Mouse (Mus musculus) ES-Bruce4 (cell line): ENCODE results near the gene 4930519P11Rik. TPM values are rescaled to one million over a fixed set of nuclear protein-coding genes. Genes with fewer than 3 reads are reported as not detected.

Experiments used
- H3K27ac ChIP-seq: 2 replicates; pipeline ENCODE4 v1.5.1; 2012; ENCODE audit warnings: low read length, inconsistent platforms; ENCODE audit not compliant: insufficient read depth
- H3K27me3 ChIP-seq: 2 replicates; pipeline ENCODE4 v1.6.1; 2012; ENCODE audit warnings: mild to moderate bottlenecking, low read length, inconsistent platforms; ENCODE audit not compliant: control insufficient read depth, poor library complexity, insufficient read depth, severe bottlenecking
- H3K36me3 ChIP-seq: 2 replicates; pipeline ENCODE4 v1.6.1; 2012; ENCODE audit warnings: inconsistent platforms, mild to moderate bottlenecking, low read length, moderate library complexity; ENCODE audit not compliant: control insufficient read depth, poor library complexity, insufficient read depth, severe bottlenecking
- H3K4me1 ChIP-seq: one replicate; pipeline ENCODE4 v1.8.1; 2011; ENCODE audit warnings: low read length; ENCODE audit not compliant: control insufficient read depth, insufficient read depth
- H3K4me3 ChIP-seq: 2 replicates; pipeline ENCODE4 v1.5.1; 2011; ENCODE audit warnings: low read depth, mild to moderate bottlenecking, low read length
- H3K9ac ChIP-seq: 2 replicates; pipeline ENCODE4 v1.6.1; 2012; ENCODE audit warnings: low read depth, mild to moderate bottlenecking, inconsistent platforms; ENCODE audit not compliant: poor library complexity, severe bottlenecking
- H3K9me3 ChIP-seq: replicated peaks from 2 replicates; pipeline ENCODE4 v1.6.1; 2012; ENCODE audit warnings: mild to moderate bottlenecking, low read length, inconsistent platforms; ENCODE audit not compliant: control insufficient read depth, poor library complexity, insufficient read depth, severe bottlenecking
- CTCF ChIP-seq: IDR thresholded peaks from one replicate; pipeline ENCODE4 v1.8.1; 2011; ENCODE audit warnings: low read depth, low read length
- EP300 ChIP-seq: IDR thresholded peaks from 2 replicates; pipeline ENCODE4 v1.6.1; 2011; ENCODE audit warnings: low read depth, low read length; ENCODE audit not compliant: insufficient read depth
- POLR2A ChIP-seq: IDR thresholded peaks from one replicate; pipeline ENCODE4 v1.8.1; 2011; ENCODE audit warnings: low read length; ENCODE audit not compliant: insufficient read depth
- polyA plus RNA-seq: library from polyadenylated mRNA; stranded (reverse); fragments of >200 nt; gene quantifications from 2 replicates; pipeline ENCODE4 v1.2.4, GENCODE M21; 2011; ENCODE audit warnings: low read depth; ENCODE audit not compliant: missing spikeins, insufficient read depth, insufficient read length

The 4930519P11Rik gene
- polyA plus RNA-seq, 1 experiment = not detected

- Histone ChIP-seq H3K4me1 (peaks cover 3% of the 10 kb centered on the region), H3K9me3 (no peaks in the 10 kb centered on the region), H3K36me3 (no peaks in the 10 kb centered on the region), H3K4me3 (no peak overlapping the region), H3K27me3 (no peaks in the 10 kb centered on the region), H3K9ac (no peak overlapping the region), H3K27ac (no peak overlapping the region)
- no peak for TF ChIP-seq POLR2A
- TF ChIP-seq EP300 = no peak
- no peak for TF ChIP-seq CTCF
Measured at GRCm38 (mm10) chr2:154572996-154573395, 40.2 kb downstream of the 4930519P11Rik start.

GRCm38 (mm10) chr2:154571976-154572375 is 41.3 kb downstream of the 4930519P11Rik start:
- H3K9ac ChIP-seq = no peak overlapping the region
- no peaks in the 10 kb centered on the region for H3K36me3 ChIP-seq
- no peak overlapping the region for H3K27ac ChIP-seq
- no peak overlapping the region for H3K4me3 ChIP-seq
- peaks cover 3% of the 10 kb centered on the region for H3K4me1 ChIP-seq
- no peak for TF ChIP-seq EP300
- TF ChIP-seq CTCF = no peak
- TF ChIP-seq POLR2A = no peak
- no peaks in the 10 kb centered on the region for H3K27me3 ChIP-seq
- no peaks in the 10 kb centered on the region for H3K9me3 ChIP-seq

GRCm38 (mm10) chr2:154571266-154571665 is 42.0 kb downstream of the 4930519P11Rik start:
- H3K36me3 ChIP-seq = no peaks in the 10 kb centered on the region
- H3K9ac ChIP-seq = peak overlapping the region; percentile 54; the same call in 1 of the 2 replicates
- no peak overlapping the region for H3K4me3 ChIP-seq
- H3K27ac ChIP-seq = no peak overlapping the region
- H3K4me1 ChIP-seq = peaks cover under 1% of the 10 kb centered on the region
- H3K27me3 ChIP-seq = no peaks in the 10 kb centered on the region
- no peaks in the 10 kb centered on the region for H3K9me3 ChIP-seq
- TF ChIP-seq EP300 = no peak
- no peak for TF ChIP-seq CTCF
- no peak for TF ChIP-seq POLR2A

DNA sequence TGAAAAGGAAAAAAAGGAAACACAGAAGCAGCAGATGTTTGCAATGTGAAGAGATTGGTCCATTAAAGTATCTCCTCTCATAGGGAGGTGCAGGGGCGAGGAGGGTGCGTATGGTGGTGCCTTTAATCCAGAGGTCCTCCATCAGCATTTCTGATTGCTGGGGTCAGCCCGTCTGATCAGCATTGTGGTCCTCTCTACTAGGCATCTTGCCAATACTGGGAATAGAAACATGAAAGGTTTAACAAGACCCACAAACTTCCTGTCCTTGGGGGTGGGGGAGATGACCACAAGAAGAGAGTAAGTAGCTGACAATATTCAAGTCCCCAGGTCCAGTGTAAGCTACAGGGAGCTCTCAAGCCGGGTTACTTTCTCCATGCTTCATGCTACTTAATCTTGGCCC is 42.6 kb downstream of the 4930519P11Rik start:
- Histone ChIP-seq H3K27me3 (no peaks in the 10 kb centered on the region), H3K9me3 (no peaks in the 10 kb centered on the region), H3K27ac (0 out of 2 replicates have a peak overlapping the region, but pooled peaks have one; percentile 25), H3K9ac (peak overlapping the region; percentile 54; the same call in 1 of the 2 replicates), H3K36me3 (no peaks in the 10 kb centered on the region), H3K4me3 (no peak overlapping the region), H3K4me1 (peaks cover 1% of the 10 kb centered on the region)
- no peak for TF ChIP-seq CTCF
- TF ChIP-seq POLR2A = no peak
- TF ChIP-seq EP300 = no peak

DNA sequence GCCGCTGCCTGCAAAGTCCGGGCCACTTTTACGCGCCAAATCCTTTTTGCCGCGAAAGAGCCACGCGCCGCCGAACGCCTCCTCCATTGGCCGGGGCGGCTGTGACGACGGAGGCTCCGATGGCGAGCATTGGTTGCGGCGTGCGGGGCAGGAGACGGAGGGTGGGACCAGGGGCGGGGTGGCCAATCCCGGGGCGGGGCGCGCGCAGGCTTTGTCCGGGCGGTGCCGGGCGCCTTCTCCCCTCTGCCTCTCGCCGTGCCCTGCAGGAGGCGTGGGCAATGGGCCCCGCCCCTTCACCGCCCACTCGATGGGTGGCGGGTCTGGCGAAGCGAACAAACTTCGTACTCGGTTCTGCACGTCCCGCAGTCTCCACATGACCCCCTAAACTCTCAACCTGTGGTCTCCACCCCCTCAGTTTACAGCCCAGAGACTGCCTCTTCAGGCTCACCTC is 43.4 kb downstream of the 4930519P11Rik start, which contains the start of gene E2f1:
Gene E2f1, minus strand, starts transcription at position 57 of the 451 bp plus-strand sequence.
- H3K36me3 ChIP-seq = no peaks in the 10 kb centered on the region
- peak within 1 kb of the TSS; percentile 56 for H3K27ac ChIP-seq
- no peaks in the 10 kb centered on the region for H3K9me3 ChIP-seq
- TF ChIP-seq POLR2A (peak; percentile 78), CTCF (no peak)
- H3K27me3 ChIP-seq = no peaks in the 10 kb centered on the region
- peak within 1 kb of the TSS; percentile 85 for H3K9ac ChIP-seq
- peak within 1 kb of the TSS; percentile 99 for H3K4me3 ChIP-seq
- peaks cover 1% of the 10 kb centered on the region for H3K4me1 ChIP-seq

DNA sequence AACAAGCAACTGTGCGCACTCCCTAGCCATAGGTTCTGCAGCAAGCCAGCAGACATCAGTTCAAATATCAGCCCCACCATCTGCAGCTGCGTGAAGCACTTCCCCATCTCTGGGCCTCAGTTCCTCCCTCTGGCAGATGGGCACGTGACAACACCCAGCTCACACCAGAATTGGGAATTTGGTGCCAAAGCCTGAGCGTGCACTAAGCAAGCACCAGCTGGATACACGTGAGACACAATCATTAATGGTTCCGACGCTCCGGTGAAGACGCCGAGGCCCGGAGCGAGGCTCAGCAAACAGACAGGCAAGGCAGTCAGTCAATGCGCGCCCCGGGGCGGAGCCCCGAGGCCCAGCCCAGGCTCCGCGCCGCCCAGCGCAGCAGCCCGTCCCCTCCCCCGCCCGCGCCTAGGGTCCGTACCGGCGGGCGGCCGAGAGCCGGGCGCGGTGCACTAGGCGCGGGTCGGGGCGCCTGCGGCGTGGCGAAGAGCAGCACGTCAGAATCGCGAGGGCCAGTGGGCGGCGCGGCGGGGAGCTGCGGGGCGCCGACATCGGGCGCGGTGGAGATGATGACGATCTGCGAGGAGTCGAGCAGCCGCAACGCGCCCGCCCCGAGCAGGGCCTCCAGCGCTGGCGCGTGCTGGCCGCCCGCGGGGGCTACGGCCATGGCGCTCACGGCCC is 44.0 kb downstream of the 4930519P11Rik start:
- Histone ChIP-seq H3K27ac (no peak overlapping the region), H3K36me3 (peaks cover under 1% of the 10 kb centered on the region; the same call in 1 of the 2 replicates), H3K9ac (peak overlapping the region; percentile 85), H3K9me3 (no peaks in the 10 kb centered on the region), H3K4me3 (peak overlapping the region; percentile 99), H3K4me1 (peaks cover 1% of the 10 kb centered on the region), H3K27me3 (no peaks in the 10 kb centered on the region)
- TF ChIP-seq CTCF (no peak), EP300 (no peak), POLR2A (no peak)
